8 mouse cellular contexts compared by ENCODE assay signal in genomic region chr12:15816740-15817178, GRCm38 (mm10). TPM values are rescaled to one million over a fixed set of nuclear protein-coding genes. Genes with fewer than 3 reads are reported as not detected.
DNase-seq lines count a peak whose midpoint lies in the region; ATAC-seq and TF ChIP-seq lines count a peak whose summit lies in the region.

Trib2 (minus strand) TSS chr12:15816922.

- peaks cover 51% of the 10 kb centered on the region for H3K27me3 ChIP-seq in E14TG2a.4 (ENCODE audit: insufficient read depth, low read length)
- H3K27me3 ChIP-seq in forebrain, embryonic 13.5 days, result no peaks in the 10 kb centered on the region
- no peaks in the 10 kb centered on the region for H3K27me3 ChIP-seq in heart, postnatal 0 days (ENCODE audit: control insufficient read depth, insufficient read depth, low read length)
- peaks cover 9% of the 10 kb centered on the region for H3K27me3 ChIP-seq in liver, postnatal 0 days (ENCODE audit: insufficient read depth, low read length)
- no peaks in the 10 kb centered on the region for H3K27me3 ChIP-seq in neural tube, embryonic 14.5 days (ENCODE audit: control insufficient read depth, insufficient read depth, low read length)
- no peaks in the 10 kb centered on the region; the same call in 1 of the 2 replicates for H3K27me3 ChIP-seq in testis, adult 2 months (ENCODE audit: control insufficient read depth, insufficient read depth, low read length)

- no peaks in the 10 kb centered on the region for H3K36me3 ChIP-seq in E14TG2a.4 (ENCODE audit: insufficient read depth, low read length)
- H3K36me3 ChIP-seq in forebrain, embryonic 13.5 days (ENCODE audit: poor library complexity, severe bottlenecking), result no peaks in the 10 kb centered on the region
- H3K36me3 ChIP-seq in heart, postnatal 0 days (replicated peaks; ENCODE audit: control insufficient read depth, insufficient read depth, low read length), result no peaks in the 10 kb centered on the region
- H3K36me3 ChIP-seq in liver, postnatal 0 days (replicated peaks; ENCODE audit: insufficient read depth, low read length), result no peaks in the 10 kb centered on the region
- no peaks in the 10 kb centered on the region for H3K36me3 ChIP-seq in neural tube, embryonic 14.5 days (ENCODE audit: control insufficient read depth, insufficient read depth, low read length)
- H3K36me3 ChIP-seq in testis, adult 2 months (ENCODE audit: control insufficient read depth, insufficient read depth, low read length), result no peaks in the 10 kb centered on the region

- TF ChIP-seq EP300 in heart, postnatal 0 days (IDR thresholded peaks at IDR 0.05; ENCODE audit: low read depth), result no peak
- no peak for TF ChIP-seq EP300 in liver, postnatal 0 days (IDR thresholded peaks at IDR 0.05; ENCODE audit: low read depth)

- H3K4me3 ChIP-seq in E14TG2a.4 (replicated peaks; ENCODE audit: low read length), result peak within 1 kb of the TSS; percentile 84
- peak within 1 kb of the TSS; percentile 70 for H3K4me3 ChIP-seq in forebrain, embryonic 13.5 days
- H3K4me3 ChIP-seq in heart, postnatal 0 days (ENCODE audit: low read depth, low read length), result peak within 1 kb of the TSS; percentile 81
- H3K4me3 ChIP-seq in liver, postnatal 0 days (ENCODE audit: low read depth, low read length), result peak within 1 kb of the TSS; percentile 67
- peak within 1 kb of the TSS; percentile 98 for H3K4me3 ChIP-seq in neural tube, embryonic 14.5 days (ENCODE audit: low read depth, low read length)
- peak within 1 kb of the TSS; percentile 72 for H3K4me3 ChIP-seq in testis, adult 2 months (ENCODE audit: control insufficient read depth, low read depth, low read length)

- H3K4me2 ChIP-seq in forebrain, embryonic 13.5 days, result peak within 1 kb of the TSS; percentile 72
- peak within 1 kb of the TSS; percentile 77 for H3K4me2 ChIP-seq in heart, postnatal 0 days (ENCODE audit: low read depth, low read length)
- peak within 1 kb of the TSS; percentile 90 for H3K4me2 ChIP-seq in liver, postnatal 0 days (ENCODE audit: low read depth, low read length)
- H3K4me2 ChIP-seq in neural tube, embryonic 14.5 days (ENCODE audit: low read depth, low read length), result peak within 1 kb of the TSS; percentile 84

- ATAC-seq in forebrain, embryonic 13.5 days, result peak; percentile 92
- peak; percentile 91 for ATAC-seq in heart, postnatal 0 days (ENCODE audit: insufficient read depth, low read depth)
- ATAC-seq in liver, postnatal 0 days, result peak; percentile 96
- ATAC-seq in neural tube, embryonic 14.5 days (ENCODE audit: low read depth), result peak; percentile 91

- no peak for TF ChIP-seq POLR2A in testis, adult 2 months (IDR thresholded peaks at IDR 0.05; ENCODE audit: control insufficient read depth, low read depth, low read length)

- no peaks in the 10 kb centered on the region for H3K9me3 ChIP-seq in E14TG2a.4 (ENCODE audit: low read length)
- no peaks in the 10 kb centered on the region for H3K9me3 ChIP-seq in forebrain, embryonic 13.5 days (replicated peaks)
- no peaks in the 10 kb centered on the region for H3K9me3 ChIP-seq in heart, postnatal 0 days (replicated peaks; ENCODE audit: control insufficient read depth, low read length)
- H3K9me3 ChIP-seq in liver, postnatal 0 days (ENCODE audit: low read length), result no peaks in the 10 kb centered on the region
- no peaks in the 10 kb centered on the region for H3K9me3 ChIP-seq in neural tube, embryonic 14.5 days (ENCODE audit: control insufficient read depth, low read length)

- H3K27ac ChIP-seq in forebrain, embryonic 13.5 days, result peak within 1 kb of the TSS; percentile 97
- peak within 1 kb of the TSS; percentile 100 for H3K27ac ChIP-seq in heart, postnatal 0 days (ENCODE audit: low read depth)
- H3K27ac ChIP-seq in liver, postnatal 0 days (ENCODE audit: low read depth), result peak within 1 kb of the TSS; percentile 64
- peak within 1 kb of the TSS; percentile 97 for H3K27ac ChIP-seq in neural tube, embryonic 14.5 days (ENCODE audit: low read depth, low read length)
- H3K27ac ChIP-seq in testis, adult 2 months (ENCODE audit: control insufficient read depth, insufficient read depth, low read depth, low read length), result peak within 1 kb of the TSS; percentile 79

- H3K9ac ChIP-seq in forebrain, embryonic 13.5 days, result peak within 1 kb of the TSS; percentile 90
- H3K9ac ChIP-seq in heart, postnatal 0 days (replicated peaks; ENCODE audit: low read depth, low read length), result peak within 1 kb of the TSS; percentile 95
- H3K9ac ChIP-seq in liver, postnatal 0 days (replicated peaks), result peak within 1 kb of the TSS; percentile 67
- peak within 1 kb of the TSS; percentile 92 for H3K9ac ChIP-seq in neural tube, embryonic 14.5 days (replicated peaks; ENCODE audit: low read depth, low read length)

- peaks cover 35% of the 10 kb centered on the region for H3K4me1 ChIP-seq in E14TG2a.4 (replicated peaks; ENCODE audit: low read depth, low read length)
- H3K4me1 ChIP-seq in forebrain, embryonic 13.5 days, result peaks cover 11% of the 10 kb centered on the region
- peaks cover 14% of the 10 kb centered on the region; the same call in 1 of the 2 replicates for H3K4me1 ChIP-seq in heart, postnatal 0 days (ENCODE audit: control insufficient read depth, insufficient read depth)
- H3K4me1 ChIP-seq in liver, postnatal 0 days (ENCODE audit: insufficient read depth), result peaks cover 5% of the 10 kb centered on the region
- H3K4me1 ChIP-seq in neural tube, embryonic 14.5 days (ENCODE audit: control insufficient read depth, insufficient read depth, low read length), result peaks cover 4% of the 10 kb centered on the region; the same call in 1 of the 2 replicates
- H3K4me1 ChIP-seq in testis, adult 2 months (ENCODE audit: control insufficient read depth, insufficient read depth, low read length), result peaks cover 18% of the 10 kb centered on the region

- under 1% methylated on average over 49 of the region's 50 CpGs for WGBS in forebrain, embryonic 13.5 days
- WGBS in heart, postnatal 0 days, result under 1% methylated on average over 50 of the region's 50 CpGs
- under 1% methylated on average over 47 of the region's 50 CpGs for WGBS in liver, postnatal 0 days (ENCODE audit: insufficient replicate concordance)
- under 1% methylated on average over 50 of the region's 50 CpGs for WGBS in neural tube, embryonic 14.5 days

- DNase-seq in c-Kit-positive CD71-positive TER-119-positive erythroid progenitor cells, embryonic 14.5 days (ENCODE audit: low spot score), result peak; percentile 66
- DNase-seq in heart, postnatal 0 days (ENCODE audit: low spot score), result peak; percentile 98
- peak; percentile 95 for DNase-seq in kidney, postnatal 36 days
- peak; percentile 91 for DNase-seq in liver, postnatal 0 days

- TF ChIP-seq CTCF in E14TG2a.4 (conservative IDR thresholded peaks at IDR 0.05; ENCODE audit: low read length), result no peak
- TF ChIP-seq CTCF in heart, postnatal 0 days (IDR thresholded peaks at IDR 0.05; ENCODE audit: low read depth), result peak; percentile 57
- peak; percentile 57 for TF ChIP-seq CTCF in liver, postnatal 0 days (IDR thresholded peaks at IDR 0.05; ENCODE audit: low read depth)
- TF ChIP-seq CTCF in testis, adult 2 months (IDR thresholded peaks at IDR 0.05; ENCODE audit: control insufficient read depth, insufficient read depth, insufficient replicate concordance, low read depth, low read length), result no peak

RNA-seq across cellular contexts. Expression of gene Trib2, which starts in this region (rescaled TPM):
- 76.6 and 81.6 TPM in 2 replicates for polyA plus RNA-seq in forebrain, embryonic 13.5 days (2015; fragmentation: Nextera tagmentation; extraction: Ambion mirVana)
- 83.9 and 91.1 TPM in 2 replicates for total RNA-seq in heart, postnatal 0 days (2014; rRNA removed; ENCODE audit: low replicate concordance)
- polyA plus RNA-seq in heart, postnatal 0 days (2015; fragmentation: Nextera tagmentation; extraction: Ambion mirVana), result 55.0 and 57.1 TPM in 2 replicates
- 2.6 TPM in 2 replicates for polyA plus RNA-seq in liver, postnatal 0 days (2015; fragmentation: Nextera tagmentation; extraction: Ambion mirVana)
- 145 and 166 TPM in 2 replicates for polyA plus RNA-seq in neural tube, embryonic 14.5 days (2014; fragmentation: Nextera tagmentation; extraction: Ambion mirVana)
- polyA plus RNA-seq in testis, adult 2 months (2012; rRNA removed), result 0.94 and 1.2 TPM in 2 replicates

Comparison
In these comparisons a context has a peak if more than half of its experiments do, and no peak if none do; other contexts are left out.
1. Peak in every context shown above with its lines: DNase-seq, ATAC-seq, H3K4me3 ChIP-seq and H3K27ac ChIP-seq.
2. RNA of gene Trib2 (polyA plus RNA-seq): 145 to 166 TPM in neural tube, embryonic 14.5 days, 76.6 to 81.6 TPM in forebrain, embryonic 13.5 days and 55.0 to 57.1 TPM in heart, postnatal 0 days; 2.6 TPM in liver, postnatal 0 days and 0.94 to 1.2 TPM in testis, adult 2 months; every median in the first group is over 10 times any median in the second.
3. CTCF ChIP-seq: peak in heart, postnatal 0 days (single experiment) and liver, postnatal 0 days (single experiment); none in E14TG2a.4 (single experiment) and testis, adult 2 months (single experiment).